In genomic region chr4:41165693-41166475, GRCm38 (mm10) we compare ENCODE assay signal across 8 mouse cellular contexts. TPM values are rescaled to one million over a fixed set of nuclear protein-coding genes. Genes with fewer than 3 reads are reported as not detected.
DNase-seq lines count a peak whose midpoint lies in the region; ATAC-seq and TF ChIP-seq lines count a peak whose summit lies in the region.

No protein-coding gene starts in this region.

- peak; percentile 65 for TF ChIP-seq CTCF in E14TG2a.4 (conservative IDR thresholded peaks at IDR 0.05; ENCODE audit: low read length)
- peak; percentile 81 for TF ChIP-seq CTCF in liver, postnatal 0 days (IDR thresholded peaks at IDR 0.05; ENCODE audit: low read depth)

- no peak overlapping the region for H3K9ac ChIP-seq in forebrain, embryonic 11.5 days (ENCODE audit: low read length)
- H3K9ac ChIP-seq in liver, postnatal 0 days (replicated peaks): no peak overlapping the region

- H3K4me3 ChIP-seq in E14TG2a.4 (replicated peaks; ENCODE audit: low read length): 0 out of 2 replicates have a peak overlapping the region, but pooled peaks have one; percentile 3
- no peak overlapping the region for H3K4me3 ChIP-seq in forebrain, embryonic 11.5 days (ENCODE audit: low read depth, low read length)
- no peak overlapping the region for H3K4me3 ChIP-seq in liver, postnatal 0 days (ENCODE audit: low read depth, low read length)

- no peak for TF ChIP-seq EP300 in liver, postnatal 0 days (IDR thresholded peaks at IDR 0.05; ENCODE audit: low read depth)

- intact Hi-C loops in heart, postnatal 36 days (cut with DNase I): loop anchor here (1.0 to 2.0 kb wide), 2 partner anchors 37 to 115 kb away; no protein-coding TSS in a partner anchor

- H3K27ac ChIP-seq in forebrain, embryonic 11.5 days (ENCODE audit: low read depth, low read length): peak overlapping the region; percentile 55; the same call in 1 of the 2 replicates
- H3K27ac ChIP-seq in liver, postnatal 0 days (ENCODE audit: low read depth): 0 out of 2 replicates have a peak overlapping the region, but pooled peaks have one; percentile 5

- DNase-seq in c-Kit-positive CD71-positive TER-119-negative erythroid progenitor cells, embryonic 14.5 days (ENCODE audit: low read depth): peak; percentile 65
- DNase-seq in forebrain, embryonic 11.5 days (ENCODE audit: low spot score): peak; percentile 81
- DNase-seq in heart, postnatal 36 days: peak; percentile 78 to 82
- DNase-seq in layer of hippocampus, adult 18-20 months (ENCODE audit: low spot score in 2 of 2): peak; percentile 70 to 90
- peak; percentile 79 for DNase-seq in liver, postnatal 0 days
- peak; percentile 21 for DNase-seq in ovary, adult 18-20 months (ENCODE audit: low spot score)
- DNase-seq in thymus, postnatal 10 days (ENCODE audit: low spot score in 2 of 2): peak; percentile 7 to 67

- peaks cover 24% of the 10 kb centered on the region for H3K36me3 ChIP-seq in E14TG2a.4 (ENCODE audit: insufficient read depth, low read length)
- H3K36me3 ChIP-seq in forebrain, embryonic 11.5 days (ENCODE audit: control insufficient read depth, insufficient read depth, low read length): no peaks in the 10 kb centered on the region
- H3K36me3 ChIP-seq in liver, postnatal 0 days (replicated peaks; ENCODE audit: insufficient read depth, low read length): peaks cover 2% of the 10 kb centered on the region; the same call in 1 of the 2 replicates

- 80% methylated on average over 6 of the region's 6 CpGs for WGBS in forebrain, embryonic 11.5 days
- 51% methylated on average over 6 of the region's 6 CpGs for WGBS in liver, postnatal 0 days (ENCODE audit: insufficient replicate concordance)

- ATAC-seq in forebrain, embryonic 11.5 days (replicated peaks; ENCODE audit: low FRiP score): no peak
- 0 out of 2 replicates have a peak, but pooled peaks have one; percentile 29 for ATAC-seq in liver, postnatal 0 days

- no peaks in the 10 kb centered on the region for H3K9me3 ChIP-seq in E14TG2a.4 (ENCODE audit: low read length)
- no peaks in the 10 kb centered on the region for H3K9me3 ChIP-seq in forebrain, embryonic 11.5 days (ENCODE audit: control insufficient read depth, low read length)
- H3K9me3 ChIP-seq in liver, postnatal 0 days (ENCODE audit: low read length): no peaks in the 10 kb centered on the region

- H3K4me2 ChIP-seq in forebrain, embryonic 11.5 days (ENCODE audit: low read depth, low read length, severe bottlenecking): no peak overlapping the region
- no peak overlapping the region for H3K4me2 ChIP-seq in liver, postnatal 0 days (ENCODE audit: low read depth, low read length)

- peaks cover 59% of the 10 kb centered on the region for H3K4me1 ChIP-seq in E14TG2a.4 (replicated peaks; ENCODE audit: low read depth, low read length)
- 0 out of 2 replicates have a peak, but pooled peaks cover 2% of the 10 kb centered on the region for H3K4me1 ChIP-seq in forebrain, embryonic 11.5 days (replicated peaks; ENCODE audit: control insufficient read depth, insufficient read depth, low read length)
- H3K4me1 ChIP-seq in liver, postnatal 0 days (ENCODE audit: insufficient read depth): peaks cover 4% of the 10 kb centered on the region

- no peaks in the 10 kb centered on the region for H3K27me3 ChIP-seq in E14TG2a.4 (ENCODE audit: insufficient read depth, low read length)
- H3K27me3 ChIP-seq in forebrain, embryonic 11.5 days (ENCODE audit: control insufficient read depth, insufficient read depth, low read length): no peaks in the 10 kb centered on the region
- H3K27me3 ChIP-seq in liver, postnatal 0 days (ENCODE audit: insufficient read depth, low read length): no peaks in the 10 kb centered on the region

RNA-seq across cellular contexts. Expression of gene Ube2r2, which starts 30.3 kb away (rescaled TPM):
- polyA plus RNA-seq in forebrain, embryonic 11.5 days (2014; fragmentation: Nextera tagmentation; extraction: Ambion mirVana): 97.3 and 105 TPM in 2 replicates
- total RNA-seq in heart, postnatal 36 days (2021): 100 to 1,000 TPM; 136 to 137 TPM
- 10 to 100 TPM; 78.4 to 78.6 TPM for total RNA-seq in layer of hippocampus, adult 18-20 months (2021)
- polyA plus RNA-seq in liver, postnatal 0 days (2015; fragmentation: Nextera tagmentation; extraction: Ambion mirVana): 39.4 and 43.9 TPM in 2 replicates

RNA-seq across cellular contexts. Expression of gene Nol6, which starts 41.6 kb away (rescaled TPM):
- polyA plus RNA-seq in forebrain, embryonic 11.5 days (2014; fragmentation: Nextera tagmentation; extraction: Ambion mirVana): 30.9 and 31.6 TPM in 2 replicates
- 10 to 100 TPM; 14.8 to 15.8 TPM for total RNA-seq in heart, postnatal 36 days (2021)
- 100 to 1,000 TPM; 107 to 108 TPM for total RNA-seq in layer of hippocampus, adult 18-20 months (2021)
- 4.3 and 4.7 TPM in 2 replicates for polyA plus RNA-seq in liver, postnatal 0 days (2015; fragmentation: Nextera tagmentation; extraction: Ambion mirVana)

Comparison
In these comparisons a context has a peak if more than half of its experiments do, and no peak if none do; other contexts are left out.
1. DNase-seq: peak in every context shown above with its lines; median percentile 81 in forebrain, embryonic 11.5 days; 80 in heart, postnatal 36 days; 80 in layer of hippocampus, adult 18-20 months; 79 in liver, postnatal 0 days; 65 in c-Kit-positive CD71-positive TER-119-negative erythroid progenitor cells, embryonic 14.5 days; 37 in thymus, postnatal 10 days; 21 in ovary, adult 18-20 months.
2. RNA of gene Nol6, which starts 41.6 kb away (total RNA-seq): 107 to 108 TPM in layer of hippocampus, adult 18-20 months; 14.8 to 15.8 TPM in heart, postnatal 36 days; every median in the first group is over 4 times any median in the second.